Mouse (Mus musculus) G1E-ER4 (cell line): Measurements from ENCODE around the gene Clint1. TPM values are rescaled to one million over a fixed set of nuclear protein-coding genes. Genes with fewer than 3 reads are reported as not detected.

Experiments used
- GATA1 ChIP-seq: IDR thresholded peaks from one replicate; pipeline ENCODE4 v1.8.0; 2012; ENCODE audit warnings: low read length, inconsistent platforms
- polyA plus RNA-seq: library from polyadenylated mRNA; stranded (reverse); fragments of >175 nt; gene quantifications from 2 replicates; pipeline ENCODE4 v1.2.3, GENCODE M21; 2012

Clint1 gene
- polyA plus RNA-seq, 1 experiment, result 79.1 TPM

DNA sequence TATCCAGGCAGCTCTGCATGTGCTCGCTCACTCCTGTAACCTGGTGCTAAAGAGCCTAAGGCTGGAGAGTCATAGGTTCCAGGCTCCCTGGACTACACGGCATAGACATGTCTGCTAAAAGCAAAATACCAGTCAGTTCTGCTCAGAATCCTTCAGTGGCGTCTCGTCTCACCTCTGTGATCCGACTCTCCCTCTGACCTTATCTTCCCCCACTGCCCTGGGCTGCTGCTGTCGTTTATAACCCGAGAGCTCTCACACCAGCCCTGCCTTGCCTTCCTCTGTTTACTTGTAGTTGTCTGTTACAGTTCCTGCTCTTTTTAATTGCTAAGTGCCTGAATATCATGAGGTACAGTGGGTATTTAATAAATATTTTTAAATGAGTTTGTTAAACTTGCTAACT, 9.5 kb downstream of the Clint1 start:
- TF ChIP-seq GATA1, result no peak

DNA sequence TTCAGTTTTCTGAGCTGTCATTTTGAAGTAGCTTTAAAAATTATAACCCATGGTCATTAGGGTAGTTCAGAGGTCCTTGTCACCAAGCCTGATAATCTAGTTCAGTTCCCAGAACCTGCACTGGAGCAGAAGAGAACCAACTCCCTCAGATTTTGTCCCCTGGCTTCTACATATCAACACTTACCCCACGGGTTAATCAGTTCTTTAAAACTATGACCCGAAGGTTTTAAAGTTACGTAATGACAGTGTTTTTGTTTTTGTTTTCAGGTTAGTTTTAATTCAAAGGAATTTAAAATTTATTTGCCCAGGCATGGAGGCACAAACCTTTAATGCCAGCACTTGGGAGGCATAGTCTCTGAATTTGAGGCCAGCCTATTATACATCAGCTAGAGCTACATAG, 12.6 kb downstream of the Clint1 start:
- no peak for TF ChIP-seq GATA1

DNA sequence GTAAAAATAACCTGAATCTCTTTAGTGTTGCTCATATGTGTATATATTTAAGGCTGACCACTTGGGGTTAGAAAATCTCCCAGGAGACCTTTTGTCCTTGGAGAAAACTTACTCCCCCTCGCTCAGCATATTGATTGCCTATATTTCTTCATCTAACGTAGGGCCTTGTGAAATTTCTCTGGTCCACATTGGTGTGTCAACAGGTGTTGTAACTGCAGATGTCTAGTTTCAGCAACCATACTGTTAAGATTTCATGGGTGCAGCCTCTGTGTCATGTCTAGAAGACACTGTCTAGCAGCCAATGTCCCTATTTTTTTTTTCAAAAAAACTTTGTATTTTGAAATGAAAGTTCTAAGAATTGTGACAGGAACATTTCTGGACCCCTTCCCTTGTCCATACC, 14.0 kb downstream of the Clint1 start:
- no peak for TF ChIP-seq GATA1

DNA sequence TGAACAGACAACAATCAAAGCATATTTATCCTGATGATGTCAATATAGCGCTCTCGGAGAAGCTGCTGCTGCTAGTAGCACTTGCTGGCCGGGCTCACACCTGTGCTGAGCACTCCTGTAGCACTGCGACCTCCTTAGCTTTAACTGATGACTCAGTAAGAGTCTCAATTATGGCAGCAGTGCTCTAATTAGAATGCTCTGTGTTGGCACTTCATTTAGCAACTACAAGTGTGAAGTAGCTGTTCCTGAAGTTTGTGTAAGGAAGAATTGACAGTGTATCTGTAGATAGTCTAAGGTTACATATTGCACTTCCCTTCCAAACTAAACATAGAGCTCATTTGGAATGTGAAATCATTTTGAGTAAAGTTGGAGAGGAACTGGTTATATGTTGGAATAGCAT, 14.7 kb downstream of the Clint1 start:
- TF ChIP-seq GATA1, result no peak

- TF ChIP-seq GATA1, result no peak
Measured at GRCm38 (mm10) chr11:45873666-45874065, 21.8 kb downstream of the Clint1 start.

- TF ChIP-seq GATA1, result no peak
Measured at GRCm38 (mm10) chr11:45874251-45874650, 22.4 kb downstream of the Clint1 start.

- TF ChIP-seq GATA1, result no peak
Measured at GRCm38 (mm10) chr11:45875351-45875935, 23.6 kb downstream of the Clint1 start.

- no peak for TF ChIP-seq GATA1
Measured at GRCm38 (mm10) chr11:45876036-45876435, 24.2 kb downstream of the Clint1 start.

GRCm38 (mm10) chr11:45881026-45881682, 29.3 kb downstream of the Clint1 start:
- TF ChIP-seq GATA1, result no peak

- no peak for TF ChIP-seq GATA1
Measured at GRCm38 (mm10) chr11:45881683-45882068, 29.8 kb downstream of the Clint1 start.

- no peak for TF ChIP-seq GATA1
Measured at GRCm38 (mm10) chr11:45883270-45883931, 31.6 kb downstream of the Clint1 start.

- no peak for TF ChIP-seq GATA1
Measured at GRCm38 (mm10) chr11:45884029-45884428, 32.2 kb downstream of the Clint1 start.

- no peak for TF ChIP-seq GATA1
Measured at GRCm38 (mm10) chr11:45885606-45886230, 33.9 kb downstream of the Clint1 start.

GRCm38 (mm10) chr11:45886596-45886995, 34.7 kb downstream of the Clint1 start:
- no peak for TF ChIP-seq GATA1

GRCm38 (mm10) chr11:45888471-45889030, 36.7 kb downstream of the Clint1 start:
- TF ChIP-seq GATA1, result no peak

GRCm38 (mm10) chr11:45889981-45890380, 38.1 kb downstream of the Clint1 start:
- no peak for TF ChIP-seq GATA1
